Mouse (Mus musculus) lung, postnatal 36 days (tissue): ENCODE measurements around the gene Ercc4.

Source experiments
- DNase-seq: peaks from one replicate; pipeline ENCODE4 v3.0.0; 2022; ENCODE audit warnings: mixed read lengths

Gene Ercc4

GRCm38 (mm10) chr16:13149950-13150349, 40.5 kb downstream of the Ercc4 start:
- no peak for DNase-seq

GRCm38 (mm10) chr16:13150790-13151189, 41.3 kb downstream of the Ercc4 start:
- no peak for DNase-seq

GRCm38 (mm10) chr16:13152475-13152874, 43.0 kb downstream of the Ercc4 start:
- DNase-seq, result no peak

- no peak for DNase-seq
Observed at GRCm38 (mm10) chr16:13153215-13153614, 43.7 kb downstream of the Ercc4 start.

GRCm38 (mm10) chr16:13154352-13154751, 44.9 kb downstream of the Ercc4 start:
- DNase-seq, result no peak

- DNase-seq, result no peak
Observed at GRCm38 (mm10) chr16:13157314-13157713, 47.8 kb downstream of the Ercc4 start.

GRCm38 (mm10) chr16:13158153-13158670, 48.7 kb downstream of the Ercc4 start:
- no peak for DNase-seq

GRCm38 (mm10) chr16:13158906-13159889, 49.7 kb downstream of the Ercc4 start:
- peak; percentile 54 for DNase-seq

GRCm38 (mm10) chr16:13159927-13160644, 50.6 kb downstream of the Ercc4 start:
- peak; percentile 96 for DNase-seq

- DNase-seq, result peak; percentile 54
Observed at GRCm38 (mm10) chr16:13161516-13161915, 52.0 kb downstream of the Ercc4 start.

- DNase-seq, result no peak
Observed at GRCm38 (mm10) chr16:13167731-13168130, 58.2 kb downstream of the Ercc4 start.

GRCm38 (mm10) chr16:13173055-13173742, 63.7 kb downstream of the Ercc4 start:
- no peak for DNase-seq

- DNase-seq, result no peak
Observed at GRCm38 (mm10) chr16:13182526-13182925, 73.0 kb downstream of the Ercc4 start.

- DNase-seq, result no peak
Observed at GRCm38 (mm10) chr16:13183182-13183742, 73.8 kb downstream of the Ercc4 start.

GRCm38 (mm10) chr16:13184381-13184780, 74.9 kb downstream of the Ercc4 start:
- no peak for DNase-seq

- DNase-seq, result peak; percentile 84
Observed at GRCm38 (mm10) chr16:13189430-13190107, 80.1 kb downstream of the Ercc4 start.

GRCm38 (mm10) chr16:13190471-13190870, 81.0 kb downstream of the Ercc4 start:
- no peak for DNase-seq

GRCm38 (mm10) chr16:13191166-13191565, 81.7 kb downstream of the Ercc4 start:
- no peak for DNase-seq

- DNase-seq, result peak; percentile 28
Observed at GRCm38 (mm10) chr16:13193663-13194071, 84.2 kb downstream of the Ercc4 start.

- DNase-seq, result no peak
Observed at GRCm38 (mm10) chr16:13194882-13195281, 85.4 kb downstream of the Ercc4 start.

- no peak for DNase-seq
Observed at GRCm38 (mm10) chr16:13196626-13197025, 87.1 kb downstream of the Ercc4 start.

GRCm38 (mm10) chr16:13197293-13197692, 87.8 kb downstream of the Ercc4 start:
- peak; percentile 64 for DNase-seq
